Mouse (Mus musculus) CH12.LX (cell line): ENCODE measurements at regions not wholly inside any gene's neighbourhood (a gene's known extent, or its start where the extent isn't known, plus 50 kb on each side); places are given as distances from the start of the nearest gene placed in this dataset.

Experiments used
- DNase-seq: peaks from one replicate; pipeline ENCODE4 v3.0.0-alpha.2; 2013; ENCODE audit errors: extremely low read depth
- H3K27ac ChIP-seq: 2 replicates; pipeline ENCODE4 v1.5.1; 2012; ENCODE audit warnings: low read depth, mild to moderate bottlenecking, control low read depth, moderate library complexity; ENCODE audit not compliant: insufficient read depth
- H3K27me3 ChIP-seq: replicated peaks from 2 replicates; pipeline ENCODE3; 2012; ENCODE audit warnings: inconsistent platforms
- H3K36me3 ChIP-seq, 2 experiments: replicated peaks in 1 of 2; 2 replicates each; pipeline versions ENCODE3 to v1.6.1; 2012; ENCODE audit warnings: inconsistent platforms in 1 of 2, low read length in 1 of 2, mild to moderate bottlenecking in 1 of 2, mixed read lengths in 1 of 2, moderate library complexity in 1 of 2; ENCODE audit not compliant: control insufficient read depth in 1 of 2, insufficient read depth in 1 of 2
- H3K4me1 ChIP-seq, 2 experiments: 2 replicates each; pipeline ENCODE4 v1.6.1; 2012; ENCODE audit warnings: inconsistent platforms in 1 of 2, moderate library complexity in 1 of 2; ENCODE audit not compliant: insufficient read depth in 2 of 2, control insufficient read depth in 1 of 2
- H3K4me2 ChIP-seq: 2 replicates; pipeline ENCODE4 v1.6.1; 2012; ENCODE audit warnings: low read depth, mild to moderate bottlenecking, control low read depth; ENCODE audit not compliant: poor library complexity, insufficient read depth, severe bottlenecking
- H3K4me3 ChIP-seq, 3 experiments: fragments of 150-350 bp in 1 of 3; sonication (generic) in 1 of 3; replicated peaks in 1 of 3; 2 replicates each; pipeline versions ENCODE3 to v1.5.1; 2011 to 2012; ENCODE audit warnings: low read depth in 2 of 3, low read length in 2 of 3, mild to moderate bottlenecking in 2 of 3, moderate library complexity in 2 of 3, control low read depth in 1 of 3, improper control_type of control experiment in 1 of 3, inconsistent platforms in 1 of 3, mixed read lengths in 1 of 3; ENCODE audit not compliant: poor library complexity in 1 of 3
- H3K79me2 ChIP-seq: replicated peaks from 2 replicates; pipeline ENCODE4 v1.6.1; 2012; ENCODE audit warnings: mild to moderate bottlenecking, moderate library complexity; ENCODE audit not compliant: control insufficient read depth, poor library complexity, insufficient read depth, severe bottlenecking; ENCODE audit errors: extremely low read depth
- H3K9ac ChIP-seq: 2 replicates; pipeline ENCODE4 v1.6.1; 2012; ENCODE audit warnings: low read depth, mild to moderate bottlenecking, control low read depth, moderate library complexity; ENCODE audit not compliant: insufficient read depth
- H3K9me3 ChIP-seq: replicated peaks from 2 replicates; pipeline ENCODE3; 2012; ENCODE audit warnings: low read length, inconsistent platforms, mixed read lengths
- CHD1 ChIP-seq: IDR thresholded peaks from 2 replicates; pipeline ENCODE4 v1.6.1; 2012; ENCODE audit warnings: low read depth, low read length, improper control_type of control experiment, inconsistent platforms
- CTCF ChIP-seq, 2 experiments: IDR thresholded peaks in 1 of 2; conservative IDR thresholded peaks in 1 of 2; 2 replicates each; pipeline ENCODE4 v1.5.1; 2011 to 2012; ENCODE audit warnings: low read depth in 2 of 2, low read length in 2 of 2, improper control_type of control experiment in 1 of 2, inconsistent platforms in 1 of 2, mild to moderate bottlenecking in 1 of 2, moderate library complexity in 1 of 2
- ELF1 ChIP-seq: IDR thresholded peaks from 2 replicates; pipeline ENCODE4 v1.6.1; 2014; ENCODE audit warnings: low read depth, mild to moderate bottlenecking, inconsistent platforms, low read length, improper control_type of control experiment
- HCFC1 ChIP-seq: IDR thresholded peaks from 2 replicates; pipeline ENCODE4 v1.6.1; 2012; ENCODE audit warnings: low read depth, mild to moderate bottlenecking, inconsistent platforms, low read length, improper control_type of control experiment
- JUN ChIP-seq: IDR thresholded peaks from 2 replicates; pipeline ENCODE4 v1.6.1; 2011; ENCODE audit warnings: low read depth, mild to moderate bottlenecking, low read length, improper control_type of control experiment, moderate library complexity; ENCODE audit not compliant: insufficient read depth
- MAFK ChIP-seq: IDR thresholded peaks from 2 replicates; pipeline ENCODE4 v1.6.1; 2011; ENCODE audit warnings: low read length, improper control_type of control experiment; ENCODE audit not compliant: insufficient replicate concordance
- MAZ ChIP-seq: IDR thresholded peaks from 2 replicates; pipeline ENCODE4 v1.6.1; 2012; ENCODE audit warnings: low read depth, mild to moderate bottlenecking, inconsistent platforms, low read length, improper control_type of control experiment, moderate library complexity
- NELFE ChIP-seq: IDR thresholded peaks from 2 replicates; pipeline ENCODE4 v1.6.1; 2011; ENCODE audit warnings: low read depth, low read length, improper control_type of control experiment
- PAX5 ChIP-seq: IDR thresholded peaks from 2 replicates; pipeline ENCODE4 v1.6.1; 2012; ENCODE audit warnings: low read length, inconsistent platforms, mixed read lengths
- POLR2AphosphoS2 ChIP-seq: IDR thresholded peaks from 2 replicates; pipeline ENCODE4 v1.6.1; 2011; ENCODE audit warnings: low read depth, low read length, improper control_type of control experiment
- SIN3A ChIP-seq: IDR thresholded peaks from 2 replicates; pipeline ENCODE4 v1.6.1; 2012; ENCODE audit warnings: low read length, improper control_type of control experiment, inconsistent platforms
- TBP ChIP-seq: conservative IDR thresholded peaks from 2 replicates; pipeline ENCODE4 v1.6.1; 2011; ENCODE audit warnings: low read depth, low read length, improper control_type of control experiment
- USF1 ChIP-seq: IDR thresholded peaks from 2 replicates; pipeline ENCODE4 v1.6.1; 2014; ENCODE audit warnings: low read depth, mild to moderate bottlenecking, inconsistent platforms, low read length, improper control_type of control experiment
- ZC3H11A ChIP-seq: IDR thresholded peaks from 2 replicates; pipeline ENCODE4 v1.6.1; 2012; ENCODE audit warnings: low read depth, mild to moderate bottlenecking, inconsistent platforms, low read length, improper control_type of control experiment
- ZMIZ1 ChIP-seq: IDR thresholded peaks from 2 replicates; pipeline ENCODE4 v1.6.1; 2012; ENCODE audit warnings: low read depth, mild to moderate bottlenecking, inconsistent platforms, low read length, improper control_type of control experiment
- ZNF384 ChIP-seq: IDR thresholded peaks from 2 replicates; pipeline ENCODE4 v1.6.1; 2012; ENCODE audit warnings: low read depth, low read length, improper control_type of control experiment, inconsistent platforms
- dilution Hi-C: fragments of 300-500 bp; cut with MboI; formaldehyde crosslinking; loops from 2 replicates; pipeline ENCODE4 v1.14.3; 2020; ENCODE audit warnings: low sequenced_read_pairs; ENCODE audit not compliant: extremely low pct_unique_long_range_greater_than_20kb, extremely low pct_ligation_motif_present
- in situ Hi-C: fragments of 300-500 bp; cut with MboI; formaldehyde crosslinking; loops from 3 replicates; pipeline ENCODE4 v1.14.3; 2019; ENCODE audit warnings: low sequenced_read_pairs, low pct_ligation_motif_present, low pct_unique_long_range_greater_than_20kb, mixed read lengths

GRCm38 (mm10) chr2:94590494-94590893 is 152.6 kb upstream of the Api5 start:
- Histone ChIP-seq H3K4me1 (no peaks in the 10 kb centered on the region), H3K36me3 (no peaks in the 10 kb centered on the region), H3K9ac (no peak overlapping the region), H3K27me3 (no peaks in the 10 kb centered on the region), H3K4me3 (no peak overlapping the region), H3K4me2 (no peak overlapping the region), H3K9me3 (peaks cover 61% of the 10 kb centered on the region), H3K79me2 (no peaks in the 10 kb centered on the region), H3K27ac (no peak overlapping the region)
- dilution Hi-C loops (no loop called here), in situ Hi-C loops (no loop called here)
- TF ChIP-seq MAZ (no peak), TBP (no peak), SIN3A (no peak), HCFC1 (no peak), JUN (no peak), PAX5 (no peak)
- DNase-seq = no peak

- Histone ChIP-seq H3K27me3 (no peaks in the 10 kb centered on the region), H3K9ac (no peak overlapping the region), H3K9me3 (peaks cover 56% of the 10 kb centered on the region), H3K4me2 (no peak overlapping the region), H3K36me3 (no peaks in the 10 kb centered on the region), H3K79me2 (no peaks in the 10 kb centered on the region), H3K4me3 (no peak overlapping the region), H3K4me1 (no peaks in the 10 kb centered on the region), H3K27ac (no peak overlapping the region)
- in situ Hi-C loops = no loop called here
- dilution Hi-C loops = no loop called here
- no peak for TF ChIP-seq MAFK
- no peak for TF ChIP-seq ZMIZ1
- no peak for TF ChIP-seq ZNF384
- DNase-seq = no peak
These were observed 149.3 kb upstream of the Api5 start for GRCm38 (mm10) chr2:94587255-94587654.

- Histone ChIP-seq H3K79me2 (no peaks in the 10 kb centered on the region), H3K27ac (no peak overlapping the region), H3K4me3 (no peak overlapping the region), H3K4me1 (no peaks in the 10 kb centered on the region), H3K9ac (no peak overlapping the region), H3K27me3 (no peaks in the 10 kb centered on the region), H3K36me3 (no peaks in the 10 kb centered on the region), H3K4me2 (no peak overlapping the region), H3K9me3 (peaks cover 60% of the 10 kb centered on the region)
- DNase-seq = no peak
- dilution Hi-C loops (no loop called here), in situ Hi-C loops (no loop called here)
- TF ChIP-seq POLR2AphosphoS2 (no peak), NELFE (no peak), ELF1 (no peak), ZNF384 (no peak), CHD1 (no peak), CTCF (conservative IDR thresholded peaks at IDR 0.05 in 1 of 2, IDR thresholded peaks at IDR 0.05 in 1 of 2; ENCODE audit: low read depth in 2 of 2, low read length in 2 of 2) (no peak), ZC3H11A (no peak), JUN (no peak), USF1 (no peak)
These were observed 133.7 kb upstream of the Api5 start for GRCm38 (mm10) chr2:94571646-94572045.
